ENCODE assay signal across 7 mouse cellular contexts in the genomic region with DNA sequence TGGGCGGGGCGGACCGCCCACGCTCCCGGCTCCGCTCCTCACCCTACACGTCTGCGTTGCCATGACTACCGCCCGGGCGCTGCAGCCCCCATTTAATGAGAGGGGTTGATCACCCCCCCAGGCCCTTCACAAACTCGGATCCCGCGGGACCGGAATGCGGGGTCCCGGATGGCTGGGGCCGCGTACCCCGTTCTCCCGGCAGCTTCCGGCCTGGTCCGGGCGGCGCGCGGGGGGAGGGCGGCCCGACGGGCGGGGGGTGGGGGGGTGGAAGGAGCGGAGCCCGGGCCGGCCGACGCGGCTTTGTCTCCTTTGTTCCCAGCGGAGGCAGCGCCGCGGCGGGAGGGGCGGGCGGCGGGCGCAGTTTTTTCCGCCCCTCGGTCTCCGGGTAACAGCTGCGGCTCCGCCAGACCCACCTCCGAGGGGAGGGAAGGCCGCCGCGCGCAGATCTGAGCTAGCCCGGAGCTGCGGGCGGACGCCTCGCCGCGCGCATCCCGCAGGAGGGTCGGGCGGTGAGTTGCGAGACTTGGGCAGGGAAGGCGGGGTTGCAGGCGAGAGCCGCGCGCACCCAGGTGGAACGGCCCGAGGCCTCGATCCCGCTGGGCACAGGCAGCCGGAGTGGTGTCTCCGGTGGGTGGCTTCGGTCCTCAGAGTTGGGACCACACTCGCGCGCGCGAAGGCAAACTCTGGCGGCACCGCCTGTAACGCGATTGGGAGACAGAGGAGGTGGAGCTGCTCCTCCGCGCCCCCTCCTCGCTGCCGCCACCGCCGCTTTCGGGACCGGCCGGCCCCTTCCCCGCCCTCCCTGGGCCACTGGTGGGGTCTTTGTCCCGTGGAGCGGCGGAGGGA. TPM values are rescaled to one million over a fixed set of nuclear protein-coding genes. Genes with fewer than 3 reads are reported as not detected.
A peak's percentile ranks its signal among the peaks of the same experiment; 100 is the strongest.
DNase-seq lines count a peak whose midpoint lies in the region; ATAC-seq lines count a peak whose summit lies in the region.

Plxnb1 (plus strand) TSS at position 253 of the 846 bp plus-strand sequence.

- ATAC-seq in megakaryocyte progenitor cell, adult 5-6 weeks (replicated peaks; ENCODE audit: poor library complexity): peak; percentile 49

- intact Hi-C loops in left cerebral cortex, postnatal 14 days (cut with DNase I): loop anchor here (10.0 kb wide), 1 partner anchor 739 kb away; the partner anchor contains the start of gene Nme6

- DNase-seq in ZHBTc4 (ENCODE audit: low read depth, low spot score): peak; percentile 88
- peak; percentile 86 to 91 for DNase-seq in cerebellum, postnatal 10 days
- DNase-seq in gastrocnemius, postnatal 10 days: peak; percentile 62
- DNase-seq in induced T-regulatory cell, adult 2 months (ENCODE audit: low read depth): peak; percentile 80
- DNase-seq in left cerebral cortex, postnatal 14 days (ENCODE audit: low spot score in 2 of 2): peak; percentile 67 to 72
- peak; percentile 79 for DNase-seq in right cerebral cortex, postnatal 25 days

RNA-seq across cellular contexts. Expression of gene Plxnb1, which starts in this region (rescaled TPM):
- total RNA-seq in gastrocnemius, postnatal 10 days (2021): 1 to 10 TPM; 3.5 to 6.2 TPM
- 10 to 100 TPM; 67.2 to 69.8 TPM for total RNA-seq in left cerebral cortex, postnatal 14 days (2021)
- total RNA-seq in megakaryocyte progenitor cell, adult 5-6 weeks (2015): not detected in 2 replicates
- total RNA-seq in megakaryocyte progenitor cell, adult 5-6 weeks (2017): not detected in 2 replicates

Comparison
In these comparisons a context has a peak if more than half of its experiments do, and no peak if none do; other contexts are left out.
1. Peak in every context shown above with its lines: DNase-seq and ATAC-seq.
2. RNA of gene Plxnb1 (total RNA-seq): 67.2 to 69.8 TPM in left cerebral cortex, postnatal 14 days; 3.5 to 6.2 TPM in gastrocnemius, postnatal 10 days and not detected in megakaryocyte progenitor cell, adult 5-6 weeks; every median in the first group is over 4 times any median in the second.
3. Peak in ATAC-seq in megakaryocyte progenitor cell, adult 5-6 weeks; RNA of the gene not detected or under 1 TPM.